Mouse (Mus musculus): ENCODE results near the gene Stk25.

The Stk25 gene

GRCm38 (mm10) chr1:93635580-93636192, 22.8 kb downstream of the Stk25 start:
- CTCF ChIA-PET, result interaction anchor here in 2 of 4 experiments (0.6 to 1.2 kb wide), 6 partner anchors 11 to 445 kb away, joined by 3 read pairs; no protein-coding TSS in a partner anchor

GRCm38 (mm10) chr1:93635091-93635579, 23.3 kb downstream of the Stk25 start:
- CTCF ChIA-PET, result interaction anchor here in 2 of 4 experiments (0.6 to 1.2 kb wide), 6 partner anchors 12 to 444 kb away, joined by 3 read pairs; no protein-coding TSS in a partner anchor
- POLR2A ChIA-PET, result interaction anchor here in 3 of 4 experiments (0.5 to 2.6 kb wide), 41 partner anchors 8 to 506 kb away, joined by 3 to 37 read pairs (median 4); partner anchors contain the start of genes Farp2 (in 3 of the 3), Bok (in 2 of the 3), D2hgdh (in 1 of the 3) and Dtymk (in 1 of the 3)

More at GRCm38 (mm10) chr1:93635580-93636192, 22.8 kb downstream of the Stk25 start:
- POLR2A ChIA-PET, result interaction anchor here in 3 of 4 experiments (0.6 to 2.6 kb wide), 33 partner anchors 9 to 507 kb away, joined by 3 to 37 read pairs (median 4); partner anchors contain the start of genes Farp2 (in 3 of the 3), Bok (in 1 of the 3), D2hgdh (in 1 of the 3) and Dtymk (in 1 of the 3)

- ChIA-PET POLR2A (interaction anchor here in 3 of 4 experiments (0.5 to 2.6 kb wide), 21 partner anchors 9 to 169 kb away, joined by 3 to 37 read pairs (median 4); partner anchors contain the start of genes Farp2 (in 3 of the 3), Bok (in 2 of the 3), Hdlbp (in 1 of the 3) and Ing5 (in 1 of the 3)), CTCF (no interaction called here)
Measured at GRCm38 (mm10) chr1:93634481-93634891, 24.0 kb downstream of the Stk25 start.

- ChIA-PET POLR2A (interaction anchor here in 1 of 4 experiments (1.4 kb wide), 1 partner anchor 17 kb away, joined by 3 read pairs; no protein-coding TSS in a partner anchor), CTCF (no interaction called here)
Measured at GRCm38 (mm10) chr1:93632723-93633122, 25.7 kb downstream of the Stk25 start.

- ChIA-PET CTCF (interaction anchor here in 2 of 4 experiments (0.7 kb wide), 2 partner anchors 119 to 292 kb away, joined by 6 to 8 read pairs; no protein-coding TSS in a partner anchor), POLR2A (interaction anchor here in 3 of 4 experiments (0.7 to 1.1 kb wide), 5 partner anchors 24 to 427 kb away, joined by 3 to 5 read pairs (median 4); partner anchors contain the start of gene Farp2 (in 2 of the 3))
Measured at GRCm38 (mm10) chr1:93630796-93631195, 27.7 kb downstream of the Stk25 start.

GRCm38 (mm10) chr1:93624502-93624901, 34.0 kb downstream of the Stk25 start:
- ChIA-PET POLR2A (interaction anchor here in 1 of 4 experiments (3.9 kb wide), 1 partner anchor 11 kb away, joined by 16 read pairs; no protein-coding TSS in a partner anchor), CTCF (no interaction called here)

- CTCF ChIA-PET, result no interaction called here
Measured at GRCm38 (mm10) chr1:93618948-93619347, 39.5 kb downstream of the Stk25 start.

GRCm38 (mm10) chr1:93618059-93618748, 40.3 kb downstream of the Stk25 start:
- POLR2A ChIA-PET, result interaction anchor here in 2 of 4 experiments (1.0 to 2.8 kb wide), 4 partner anchors 10 to 28 kb away, joined by 3 to 12 read pairs (median 4); no protein-coding TSS in a partner anchor
- CTCF ChIA-PET, result no interaction called here

More at GRCm38 (mm10) chr1:93618948-93619347, 39.5 kb downstream of the Stk25 start:
- POLR2A ChIA-PET, result interaction anchor here in 2 of 4 experiments (1.0 to 2.8 kb wide), 4 partner anchors 11 to 28 kb away, joined by 3 to 12 read pairs (median 4); no protein-coding TSS in a partner anchor

- ChIA-PET CTCF (no interaction called here), POLR2A (interaction anchor here in 2 of 4 experiments (0.6 to 2.0 kb wide), 2 partner anchors 10 to 637 kb away, joined by 3 to 5 read pairs; no protein-coding TSS in a partner anchor)
Measured at GRCm38 (mm10) chr1:93609762-93610161, 48.7 kb downstream of the Stk25 start.

- CTCF ChIA-PET, result no interaction called here
- POLR2A ChIA-PET, result interaction anchor here in 2 of 4 experiments (0.7 to 2.3 kb wide), 6 partner anchors 9 to 143 kb away, joined by 3 to 5 read pairs (median 4); partner anchors contain the start of gene Atg4b (in 1 of the 2)
Measured at GRCm38 (mm10) chr1:93608696-93609245, 49.7 kb downstream of the Stk25 start.

- POLR2A ChIA-PET, result interaction anchor here in 3 of 4 experiments (0.5 to 2.3 kb wide), 17 partner anchors 9 to 196 kb away, joined by 3 to 11 read pairs (median 4); partner anchors contain the start of genes Farp2 (in 2 of the 3), Atg4b (in 1 of the 3), Hdlbp (in 1 of the 3) and Ing5 (in 1 of the 3)
- CTCF ChIA-PET, result interaction anchor here in 3 of 4 experiments (0.7 to 1.4 kb wide), 4 partner anchors 61 to 479 kb away, joined by 3 to 4 read pairs (median 3); no protein-coding TSS in a partner anchor
Measured at GRCm38 (mm10) chr1:93607090-93608083, 51.1 kb downstream of the Stk25 start.

GRCm38 (mm10) chr1:93603921-93604320, 54.5 kb downstream of the Stk25 start:
- CTCF ChIA-PET, result interaction anchor here in 1 of 4 experiments (0.7 kb wide), 1 partner anchor 10 kb away, joined by 3 read pairs; no protein-coding TSS in a partner anchor

GRCm38 (mm10) chr1:93602911-93603310, 55.5 kb downstream of the Stk25 start:
- POLR2A ChIA-PET, result no interaction called here
- CTCF ChIA-PET, result no interaction called here

More at GRCm38 (mm10) chr1:93603921-93604320, 54.5 kb downstream of the Stk25 start:
- POLR2A ChIA-PET, result interaction anchor here in 2 of 4 experiments (1.0 to 1.7 kb wide), 8 partner anchors 10 to 100 kb away, joined by 3 to 6 read pairs (median 4); partner anchors contain the start of gene Farp2 (in 2 of the 2)

- ChIA-PET POLR2A (no interaction called here), CTCF (no interaction called here)
Measured at GRCm38 (mm10) chr1:93595916-93596315, 62.5 kb downstream of the Stk25 start.

GRCm38 (mm10) chr1:93593960-93594359, 64.5 kb downstream of the Stk25 start:
- POLR2A ChIA-PET, result interaction anchor here in 2 of 4 experiments (1.0 to 1.1 kb wide), 3 partner anchors 14 to 73 kb away, joined by 3 read pairs; no protein-coding TSS in a partner anchor
- CTCF ChIA-PET, result interaction anchor here in 1 of 4 experiments (0.6 kb wide), 1 partner anchor 10 kb away, joined by 3 read pairs; no protein-coding TSS in a partner anchor

GRCm38 (mm10) chr1:93588346-93588745, 70.1 kb downstream of the Stk25 start:
- ChIA-PET POLR2A (no interaction called here), CTCF (no interaction called here)

GRCm38 (mm10) chr1:93581545-93581944, 76.9 kb downstream of the Stk25 start:
- ChIA-PET CTCF (no interaction called here), POLR2A (no interaction called here)
